Mouse (Mus musculus) sigmoid colon, adult 10 weeks (tissue): ENCODE data around the gene Slc9a3. TPM values are rescaled to one million over a fixed set of nuclear protein-coding genes. Genes with fewer than 3 reads are reported as not detected.

Experiments
- polyA plus RNA-seq: library from polyadenylated mRNA; stranded (reverse); fragments of 350-450 nt; fragmentation: Illumina TruSeq; extraction: RNeasy Lipid Tissue Mini Kit (QIAGEN cat#74804); gene quantifications from one replicate; pipeline ENCODE4 v1.2.3, GENCODE M21; 2014; ENCODE audit warnings: low read depth, low replicate concordance

Gene Slc9a3
- polyA plus RNA-seq, result 53.0 TPM

GRCm38 (mm10) chr13:74121141-74121602 is at the start of gene Slc9a3:
Gene Slc9a3, plus strand, starts transcription at chr13:74121457.

GRCm38 (mm10) chr13:74208317-74208985 is 87.2 kb downstream of the Slc9a3 start, which contains the start of gene Exoc3:
Gene Exoc3, minus strand, starts transcription at chr13:74208732.

Other genes starting within 250 kb of the Slc9a3 start
- gene Trip13, start 183.7 kb upstream of the Slc9a3 start, polyA plus RNA-seq, result 10.9 TPM
- 47.1 TPM for gene Brd9, start 183.6 kb upstream of the Slc9a3 start, polyA plus RNA-seq
- not detected for gene Zdhhc11, start 157.6 kb upstream of the Slc9a3 start, polyA plus RNA-seq
- gene Tppp, start 112.0 kb upstream of the Slc9a3 start, polyA plus RNA-seq, result 90.2 TPM
- gene Cep72, start 59.2 kb upstream of the Slc9a3 start, polyA plus RNA-seq, result 5.3 TPM
- gene Exoc3, start 87.3 kb downstream of the Slc9a3 start, polyA plus RNA-seq, result 36.0 TPM
- 2.6 TPM for gene Ahrr, start 170.9 kb downstream of the Slc9a3 start, polyA plus RNA-seq
- 151 TPM for gene Pdcd6, start 196.1 kb downstream of the Slc9a3 start, polyA plus RNA-seq
- 336 TPM for gene Sdha, start 228.8 kb downstream of the Slc9a3 start, polyA plus RNA-seq
- gene Ccdc127, start 228.9 kb downstream of the Slc9a3 start, polyA plus RNA-seq, result 22.9 TPM
- gene Lrrc14b, start 242.5 kb downstream of the Slc9a3 start, polyA plus RNA-seq, result 0.16 TPM